Mouse (Mus musculus) kidney, postnatal 36 days (tissue): ENCODE results near the gene Cpox.

Experiments
- DNase-seq, 2 experiments: peaks; one replicate each; pipeline ENCODE4 v3.0.0; 2021 to 2022; ENCODE audit warnings: mixed read lengths in 2 of 2

Cpox gene

DNA sequence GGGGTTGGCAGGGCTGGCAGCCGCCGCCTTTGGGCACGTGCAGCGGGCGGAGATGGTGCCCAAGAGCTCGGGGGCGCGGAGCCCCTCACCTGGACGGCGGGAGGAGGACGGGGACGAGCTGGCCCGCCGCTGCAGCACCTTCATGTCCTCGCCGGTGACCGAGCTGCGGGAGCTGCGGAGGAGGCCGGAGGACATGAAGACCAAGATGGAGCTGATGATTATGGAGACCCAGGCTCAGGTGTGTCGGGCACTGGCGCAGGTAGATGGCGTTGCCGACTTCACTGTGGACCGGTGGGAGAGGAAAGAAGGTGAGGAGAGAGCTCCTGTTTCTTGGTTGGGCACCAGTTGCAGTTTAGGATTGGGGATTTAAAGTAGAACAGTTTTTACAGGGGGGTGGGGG lies 551 bp downstream of the Cpox start:
- DNase-seq, result peak in 1 of 2 experiments; percentile 52

DNA sequence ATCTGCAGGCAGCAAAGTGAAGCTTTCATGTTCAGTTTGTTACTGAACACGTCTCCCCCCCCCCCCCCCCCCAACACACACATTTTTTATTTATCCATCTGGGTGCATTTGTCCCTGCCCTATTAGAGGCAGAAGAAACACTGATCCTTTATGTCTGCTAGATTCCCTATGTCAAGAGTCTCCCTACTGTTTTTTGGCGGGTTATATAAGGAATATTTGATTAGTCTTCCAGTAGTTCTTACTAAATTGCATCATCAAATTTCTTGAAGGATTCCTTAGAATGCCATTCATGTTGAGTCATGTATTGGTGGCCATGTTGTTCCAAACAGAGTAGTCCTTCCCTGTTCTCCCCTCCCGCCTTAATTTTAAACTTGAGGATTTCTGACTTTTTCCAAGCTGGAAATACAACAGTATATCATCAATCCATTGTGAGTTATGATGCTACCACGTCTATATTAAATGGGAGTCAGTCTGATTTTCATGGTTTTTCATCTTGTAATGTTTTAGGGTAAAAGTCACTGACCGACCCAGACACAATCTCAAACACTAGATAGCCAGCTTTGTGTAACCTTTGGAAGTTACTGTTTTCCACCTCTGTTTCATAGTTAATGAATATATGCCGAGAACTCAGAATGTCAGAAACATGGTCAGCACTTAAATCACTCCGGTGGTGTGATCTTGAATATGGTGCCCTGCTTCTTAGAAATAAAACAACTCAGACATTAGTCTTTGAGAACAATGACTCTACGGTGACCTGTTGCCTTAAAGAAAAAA lies 1.3 kb downstream of the Cpox start:
- DNase-seq, result peak in 1 of 2 experiments; percentile 41

DNA sequence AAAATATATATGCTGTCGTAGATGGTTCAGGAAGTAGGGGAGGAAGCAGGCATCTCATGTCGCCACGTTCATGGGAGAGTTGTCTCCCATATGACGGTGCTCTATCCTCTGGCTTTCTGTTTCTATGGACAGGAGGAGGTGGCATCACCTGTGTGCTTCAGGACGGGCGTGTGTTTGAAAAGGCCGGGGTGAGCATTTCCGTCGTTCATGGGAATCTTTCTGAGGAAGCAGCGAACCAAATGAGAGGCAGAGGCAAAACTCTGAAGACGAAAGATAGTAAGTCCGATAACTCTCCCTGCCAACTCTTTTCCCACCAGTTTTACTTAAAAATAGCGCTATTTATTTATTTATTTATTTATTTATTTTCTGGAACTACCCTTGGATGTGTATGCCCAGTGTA lies 2.3 kb downstream of the Cpox start:
- no peak for DNase-seq

DNA sequence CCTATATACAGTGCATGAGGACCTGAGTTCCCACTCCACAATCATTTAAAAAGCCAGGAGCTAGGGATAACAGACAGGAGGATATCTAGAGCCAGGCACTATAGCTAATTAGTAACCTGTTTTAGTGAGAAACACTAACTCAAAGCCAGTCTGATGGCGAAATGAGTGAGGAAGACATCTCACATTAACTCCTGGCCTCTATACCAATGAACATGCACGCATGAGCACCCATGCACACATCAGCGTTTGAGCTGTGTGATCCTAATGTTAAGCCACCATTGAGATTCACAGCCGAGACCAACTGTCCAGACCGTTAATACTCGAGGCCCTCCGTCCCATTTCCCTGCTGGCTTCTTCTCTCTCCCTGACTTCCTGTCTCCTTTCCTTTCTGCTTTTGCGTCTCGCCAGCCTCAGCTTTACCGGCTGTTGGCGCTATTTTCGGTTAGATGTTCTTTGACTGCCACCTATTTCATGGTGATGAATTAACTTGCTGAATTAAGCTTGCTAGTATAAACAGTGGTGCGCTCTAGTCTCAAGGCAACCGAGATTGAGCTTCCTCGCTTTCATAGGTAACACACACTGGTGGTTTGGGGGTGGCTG lies 3.8 kb downstream of the Cpox start:
- DNase-seq, result peak; percentile 53 to 61

DNA sequence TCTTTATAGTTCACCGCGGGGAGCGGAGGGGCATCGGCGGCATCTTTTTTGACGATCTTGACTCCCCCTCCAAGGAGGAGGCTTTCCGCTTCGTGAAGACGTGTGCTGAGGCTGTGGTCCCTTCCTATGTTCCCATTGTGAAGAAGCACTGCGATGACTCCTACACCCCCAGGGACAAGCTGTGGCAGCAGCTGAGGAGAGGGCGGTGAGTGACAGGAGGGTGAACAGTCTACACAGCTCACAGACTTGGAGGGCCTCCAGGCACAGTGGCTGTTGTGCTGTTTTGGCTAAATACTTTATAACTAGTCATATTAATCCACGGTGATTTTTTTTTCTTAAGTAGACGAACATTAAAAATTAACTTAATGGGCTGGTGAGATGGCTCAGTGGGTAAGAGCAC lies 5.2 kb downstream of the Cpox start:
- DNase-seq, result peak; percentile 58 to 76

DNA sequence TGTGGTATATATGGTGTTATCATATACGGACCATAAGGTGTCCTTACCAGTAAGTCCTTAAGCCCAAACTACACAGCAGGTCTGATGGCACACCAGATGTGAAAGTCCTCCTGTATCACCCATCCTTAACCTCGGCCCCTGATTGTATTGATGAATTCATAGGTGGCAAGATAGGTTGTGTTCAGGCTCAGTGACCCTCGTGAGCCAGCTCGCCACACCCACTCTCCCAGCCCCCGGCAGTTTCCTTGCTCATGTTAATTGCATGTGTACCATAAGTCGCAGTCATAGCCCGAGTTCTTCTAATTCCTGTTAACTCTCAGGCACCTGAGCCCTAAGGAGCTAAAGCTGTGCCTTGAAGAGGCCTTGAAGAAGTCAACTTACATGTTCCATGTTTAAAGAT lies 6.1 kb downstream of the Cpox start:
- no peak for DNase-seq

DNA sequence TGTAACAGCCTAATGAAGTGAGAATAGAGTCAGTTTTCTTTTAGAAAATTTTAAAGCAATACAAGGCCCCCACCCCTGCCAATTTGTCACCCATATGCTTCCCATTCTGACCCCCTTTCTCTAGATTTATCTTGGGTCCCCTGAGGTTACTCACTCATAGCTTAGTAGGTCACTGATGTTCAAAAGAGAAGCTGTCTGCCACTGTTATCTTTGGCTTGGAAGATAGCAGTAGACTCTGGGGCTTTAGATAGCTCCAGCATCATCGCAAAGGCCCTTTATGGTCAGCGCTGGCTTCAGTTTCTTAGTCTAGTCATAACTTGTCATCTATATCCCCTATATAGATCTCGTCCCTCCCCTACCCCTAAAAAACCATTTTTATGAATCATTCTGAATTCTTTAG lies 6.5 kb downstream of the Cpox start:
- DNase-seq, result no peak

DNA sequence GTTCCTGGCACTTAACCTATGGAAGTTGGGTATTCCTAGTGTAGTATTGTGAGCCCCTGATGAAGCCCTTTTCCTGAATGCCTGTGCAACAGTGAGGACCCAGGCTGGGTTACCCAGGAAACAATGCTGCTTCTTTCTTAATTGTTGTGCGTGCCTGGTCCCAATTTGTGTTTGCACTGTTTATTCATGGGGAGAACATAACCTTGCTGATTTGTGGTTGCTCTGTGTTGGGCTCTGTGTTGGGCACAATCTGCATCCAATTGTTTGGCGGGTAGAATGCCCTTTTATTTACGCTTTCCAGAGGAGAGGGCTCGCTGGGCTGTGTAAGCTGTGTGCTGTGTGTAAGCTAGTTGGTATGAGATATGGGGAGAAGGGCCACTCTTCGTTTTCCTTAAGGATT lies 7.4 kb downstream of the Cpox start:
- no peak for DNase-seq

DNA sequence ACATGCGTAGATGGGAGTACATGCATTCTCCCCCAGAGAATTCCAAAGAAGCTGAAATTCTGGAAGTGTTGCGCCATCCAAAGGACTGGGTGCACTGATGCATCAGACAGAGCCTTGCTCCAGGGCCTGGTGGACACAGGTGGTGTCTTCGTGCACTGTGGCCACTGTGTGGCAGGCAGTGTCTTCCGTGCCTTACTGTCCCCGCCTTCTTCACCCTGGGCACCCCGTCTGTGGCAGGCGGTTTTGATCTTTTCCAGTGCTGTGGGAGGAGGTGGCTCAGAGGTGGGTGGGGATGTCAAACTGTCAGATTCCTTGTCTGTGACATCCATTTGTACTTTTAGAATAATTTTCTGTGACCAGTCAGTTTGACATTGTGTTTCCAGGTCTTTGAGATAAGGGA lies 8.6 kb downstream of the Cpox start:
- no peak for DNase-seq

DNA sequence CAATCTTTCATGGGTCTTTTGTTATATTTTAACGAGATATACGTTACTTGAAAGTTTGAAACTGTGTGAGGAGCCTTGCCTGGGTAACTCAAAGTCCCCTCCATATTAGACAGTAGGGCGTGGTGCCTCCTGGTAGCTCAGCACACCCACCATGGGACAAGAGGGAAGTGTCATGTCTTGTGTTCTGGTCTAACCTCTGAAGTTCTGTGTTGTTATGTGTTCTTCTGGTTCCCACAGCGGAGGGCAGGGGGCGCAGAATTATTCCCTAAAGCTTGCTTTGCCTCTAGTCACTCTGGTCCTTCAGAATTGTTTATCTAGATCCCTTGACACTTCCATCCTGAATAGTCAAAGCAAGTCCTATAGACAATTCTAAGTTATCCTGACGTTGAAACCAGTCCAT lies 12.0 kb downstream of the Cpox start:
- no peak for DNase-seq

DNA sequence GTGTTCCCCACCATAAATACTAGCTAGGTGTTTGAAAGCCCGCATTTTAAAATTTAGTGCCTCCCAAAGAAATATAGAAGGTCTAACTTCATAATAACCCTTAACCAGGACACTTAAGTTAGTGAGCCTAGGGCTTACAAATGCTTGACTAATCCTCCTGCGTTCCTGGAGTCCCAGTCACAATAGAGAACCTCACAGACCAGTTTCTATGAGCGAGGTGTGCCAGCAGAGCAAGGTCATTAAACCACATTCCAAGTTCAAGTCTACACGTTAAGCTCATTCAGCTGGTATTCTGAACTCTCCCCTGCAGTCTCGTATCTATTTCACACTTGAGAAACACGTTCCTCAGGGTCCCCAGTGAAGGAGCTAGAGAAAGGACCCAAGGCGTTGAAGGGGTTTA lies 12.8 kb downstream of the Cpox start:
- DNase-seq, result no peak

DNA sequence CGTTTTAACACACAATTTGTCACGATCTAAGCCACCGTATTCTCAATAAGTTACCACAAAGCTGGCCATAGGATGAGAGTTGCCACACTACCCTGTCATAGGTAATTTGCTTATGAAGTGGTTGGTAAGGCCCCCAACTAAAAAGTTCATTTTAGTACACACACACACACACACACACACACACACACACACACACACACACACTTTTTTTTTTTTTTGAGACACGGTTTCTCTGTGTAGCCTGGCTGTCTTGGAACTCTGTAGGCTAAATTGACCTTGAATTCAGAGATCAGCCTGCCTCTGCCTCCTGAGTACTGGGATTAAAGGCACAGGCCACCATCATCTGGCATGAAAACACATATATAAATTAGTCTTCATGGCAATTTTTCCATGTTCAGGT lies 13.8 kb downstream of the Cpox start:
- no peak for DNase-seq

DNA sequence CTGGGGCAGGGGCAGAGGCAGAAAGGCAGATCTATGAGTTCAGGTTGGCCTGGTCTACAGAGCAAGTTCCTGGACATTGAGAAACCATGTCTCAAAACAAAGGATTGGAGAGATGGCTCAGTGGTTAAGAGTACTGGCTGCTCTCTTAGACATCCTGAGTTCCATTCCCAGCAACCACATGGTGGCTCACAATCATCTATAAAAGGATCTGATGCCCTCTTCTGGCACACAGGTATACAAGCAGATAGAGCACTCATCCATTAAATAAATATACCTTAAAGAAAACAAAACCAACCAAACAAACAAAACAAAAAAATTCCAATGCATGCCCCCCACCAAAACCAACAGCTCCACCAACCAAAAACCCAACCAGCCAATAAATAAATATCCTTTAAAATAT lies 14.4 kb downstream of the Cpox start:
- DNase-seq, result no peak

DNA sequence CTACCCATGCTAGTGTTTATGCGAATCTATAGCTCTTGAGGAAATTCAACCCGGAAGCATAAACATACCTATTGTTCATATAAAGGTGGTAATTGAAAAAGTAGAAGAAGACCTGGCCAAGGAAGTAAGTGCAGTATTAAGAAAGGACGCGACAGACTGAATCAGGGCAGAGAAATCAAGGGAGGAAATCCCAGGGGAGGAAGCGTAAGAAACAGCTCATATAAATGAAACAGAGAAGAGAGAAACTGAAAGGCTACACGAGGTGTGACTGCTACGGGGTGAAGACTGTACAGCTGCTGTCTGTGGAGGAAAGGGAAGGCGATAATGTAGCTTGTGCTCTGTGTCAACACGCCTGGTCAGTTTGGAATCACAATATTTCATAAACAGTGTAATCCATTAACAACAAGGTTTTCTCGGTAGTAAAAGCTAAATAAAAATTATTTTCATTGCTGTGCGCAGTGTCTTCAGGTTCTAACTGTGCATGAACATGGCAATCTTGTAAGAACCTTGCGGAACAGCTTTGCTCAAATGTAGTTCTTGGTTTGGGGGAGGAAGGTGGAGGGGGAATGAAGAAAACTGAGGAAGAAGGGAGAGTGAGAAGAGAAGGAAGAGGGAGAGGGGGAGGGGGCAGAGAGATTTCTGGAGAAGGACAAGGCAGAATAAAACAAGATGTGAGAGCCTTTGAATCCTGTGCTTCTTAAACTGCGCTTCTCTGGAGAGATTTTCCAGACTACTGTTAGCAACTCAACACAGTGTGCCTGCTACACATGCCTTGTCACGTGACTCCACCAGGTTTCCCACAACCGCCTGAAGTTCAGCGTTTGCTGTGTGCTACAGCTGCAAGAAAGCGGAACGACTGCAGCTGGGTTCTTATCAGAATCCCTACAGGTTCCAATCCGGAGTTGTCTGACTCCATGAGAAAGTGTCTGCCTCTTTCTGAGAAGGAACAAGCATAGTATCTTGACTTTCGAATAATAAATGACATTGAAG lies 15.8 kb downstream of the Cpox start:
- no peak for DNase-seq

DNA sequence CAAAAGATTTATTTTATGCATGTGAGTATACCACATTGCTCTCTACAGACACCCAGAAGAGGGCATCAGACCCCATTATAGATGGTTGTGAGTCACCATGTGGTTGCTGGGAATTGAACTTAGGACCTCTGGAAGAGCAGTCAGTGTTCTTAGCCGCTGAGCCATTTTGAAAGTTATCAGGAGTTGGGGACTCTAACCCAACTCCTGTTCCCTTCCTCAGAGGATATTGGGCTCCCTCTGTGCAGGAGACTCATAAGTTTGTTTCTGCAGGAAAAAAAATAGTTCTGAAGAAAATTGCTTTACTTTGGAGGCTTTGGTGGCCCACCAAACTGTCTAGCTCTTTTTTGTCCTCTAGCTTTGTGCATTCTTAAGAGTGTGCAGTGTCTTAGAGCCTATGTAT lies 18.4 kb downstream of the Cpox start:
- DNase-seq, result no peak

DNA sequence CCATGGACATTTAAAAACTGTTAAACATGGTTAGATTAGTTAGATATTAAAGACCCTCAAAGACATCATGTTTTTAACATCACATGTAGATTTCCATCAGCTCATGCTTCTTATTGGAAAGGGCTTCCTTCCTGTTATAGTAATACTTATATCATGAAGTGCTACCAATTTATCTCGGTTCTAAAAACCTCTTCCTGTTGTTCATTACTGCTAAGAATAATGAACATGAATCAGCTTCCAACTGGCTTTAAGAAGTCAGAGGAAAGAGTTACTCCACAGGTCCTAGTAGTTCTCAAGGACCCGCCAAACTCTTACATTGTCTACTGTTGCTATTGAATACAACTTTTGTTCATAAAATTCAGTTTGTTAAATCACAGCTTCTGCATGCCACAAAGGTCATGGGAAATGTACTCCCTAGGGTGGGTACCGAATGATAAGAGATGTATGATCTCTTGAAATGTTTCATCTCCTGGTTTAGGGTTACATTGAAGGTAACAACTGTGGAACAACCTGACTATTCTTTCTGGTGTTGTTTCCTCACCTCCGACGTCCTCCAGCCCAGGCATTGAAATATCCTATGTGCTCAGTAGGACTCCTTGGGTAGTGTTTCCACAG lies 19.6 kb downstream of the Cpox start:
- no peak for DNase-seq

DNA sequence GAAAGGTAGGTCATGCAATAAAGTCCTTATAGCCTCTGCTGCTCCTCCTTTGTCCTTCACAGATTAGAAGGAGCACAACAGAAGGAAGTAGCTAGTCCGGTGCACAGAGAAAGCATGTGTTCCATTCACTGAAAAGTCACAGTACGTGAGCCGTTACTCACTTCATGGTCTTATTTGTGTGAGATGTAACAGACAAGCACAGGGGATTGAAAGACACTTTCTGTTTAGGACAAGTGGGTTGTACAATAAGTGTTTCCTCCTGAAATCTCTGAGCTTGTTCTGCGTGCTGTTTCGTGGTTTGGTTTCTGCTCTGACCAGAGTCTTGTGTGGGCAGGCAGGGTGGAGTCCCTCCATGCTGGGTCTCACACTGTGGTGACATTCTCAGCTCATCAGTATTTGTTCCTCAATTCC lies 20.2 kb downstream of the Cpox start:
- DNase-seq, result no peak

DNA sequence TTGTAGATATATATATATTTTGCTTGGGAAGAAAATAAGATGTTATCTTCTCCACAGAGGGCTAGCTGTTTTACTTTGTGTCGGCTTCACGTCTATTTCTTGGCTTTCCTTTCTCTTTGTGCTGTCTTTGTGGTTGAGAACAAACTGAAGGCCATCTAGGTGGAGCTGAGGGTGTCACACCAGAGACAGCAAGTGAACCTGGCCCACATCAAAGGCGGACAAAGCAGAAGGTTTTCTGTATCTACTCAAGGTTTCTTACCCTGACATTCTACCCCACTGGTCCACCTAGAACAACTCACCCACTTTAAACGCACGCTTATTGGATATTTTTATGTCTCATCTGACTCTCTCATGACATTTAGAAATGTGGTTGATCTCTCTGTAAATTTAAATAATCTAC lies 24.0 kb downstream of the Cpox start:
- no peak for DNase-seq

DNA sequence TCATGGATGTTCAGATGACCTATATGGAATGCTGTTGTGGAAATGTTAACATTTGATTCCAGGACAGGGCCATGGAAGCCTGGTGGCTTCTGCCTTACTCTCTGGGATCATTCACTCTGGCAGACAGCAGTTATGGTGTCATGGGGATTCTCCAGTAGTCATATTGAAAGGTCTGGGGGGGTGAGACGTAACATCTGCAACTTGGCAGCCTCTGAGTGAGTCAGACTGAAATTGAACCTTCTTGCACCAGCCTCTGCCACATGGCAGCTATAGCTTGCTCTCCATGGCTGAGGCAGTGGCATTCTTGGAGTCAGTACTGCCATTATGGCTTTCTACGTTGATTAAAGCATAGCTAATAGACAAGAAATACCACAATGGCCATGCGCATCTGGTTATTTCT lies 26.7 kb downstream of the Cpox start:
- no peak for DNase-seq

DNA sequence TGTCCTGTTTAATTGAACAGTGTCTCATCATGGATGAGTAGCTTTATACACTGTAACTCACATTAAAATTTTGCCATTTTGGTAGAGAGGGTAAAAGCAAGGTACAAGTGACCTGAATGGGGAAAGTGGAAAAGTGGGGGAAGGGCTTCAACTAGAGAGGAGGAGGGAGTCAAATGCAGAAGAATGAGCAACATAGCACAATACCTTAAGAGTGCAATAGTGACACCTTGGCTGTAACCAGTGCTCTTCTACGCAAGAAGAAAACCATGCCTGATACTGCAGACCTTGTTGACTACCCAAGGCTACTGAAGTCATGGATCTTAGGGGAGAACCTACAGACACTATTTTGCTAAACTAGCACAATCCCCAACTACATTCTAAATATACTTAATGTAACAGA lies 27.2 kb downstream of the Cpox start:
- no peak for DNase-seq

DNA sequence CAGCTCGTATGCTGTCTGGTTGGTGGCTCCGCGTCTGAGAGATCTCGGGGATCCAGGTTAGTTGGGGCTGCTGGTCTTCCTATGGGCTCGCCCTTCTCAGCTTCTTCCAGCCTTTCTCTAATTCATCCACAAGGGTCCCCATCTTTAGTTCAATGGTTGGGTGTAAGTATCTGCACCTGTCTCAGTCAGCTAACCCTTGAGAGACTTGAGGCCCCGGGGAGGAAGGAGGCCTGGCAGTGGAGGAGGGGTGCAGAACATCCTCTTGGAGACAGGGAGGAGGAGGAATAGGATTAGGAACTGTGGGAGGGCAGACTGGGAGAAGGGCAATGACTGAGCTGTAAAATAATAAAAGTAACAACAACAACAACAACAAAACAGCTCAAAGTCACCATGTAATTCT lies 30.1 kb downstream of the Cpox start:
- no peak for DNase-seq

DNA sequence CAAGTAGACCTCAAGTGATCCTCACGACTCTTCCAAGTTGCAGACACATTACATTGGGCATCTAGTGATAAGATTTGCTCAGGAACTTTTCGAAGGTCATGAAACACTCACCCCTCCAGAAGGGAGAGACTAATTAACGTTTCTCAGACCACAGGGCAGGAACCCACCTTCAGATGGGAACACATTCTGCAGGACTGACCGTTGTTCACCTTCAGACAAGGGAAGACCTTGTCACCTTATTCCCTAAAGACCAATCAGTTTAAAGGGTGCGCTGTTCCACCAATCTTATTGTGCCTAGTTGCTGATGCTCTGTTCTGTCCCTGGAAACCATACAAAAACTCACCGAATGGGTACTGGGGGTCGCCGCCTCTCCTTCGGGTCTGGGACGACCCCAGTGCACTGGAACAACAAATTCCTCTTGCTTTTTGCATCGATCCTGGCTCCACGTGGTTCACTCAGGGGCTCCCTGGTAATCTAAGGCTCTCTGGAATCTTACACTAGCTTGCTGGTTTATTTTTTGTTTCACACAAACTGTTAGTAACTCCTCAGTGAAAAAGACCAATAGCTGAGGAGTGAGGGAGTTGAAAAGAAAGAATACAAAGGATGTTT lies 30.8 kb downstream of the Cpox start:
- no peak for DNase-seq

DNA sequence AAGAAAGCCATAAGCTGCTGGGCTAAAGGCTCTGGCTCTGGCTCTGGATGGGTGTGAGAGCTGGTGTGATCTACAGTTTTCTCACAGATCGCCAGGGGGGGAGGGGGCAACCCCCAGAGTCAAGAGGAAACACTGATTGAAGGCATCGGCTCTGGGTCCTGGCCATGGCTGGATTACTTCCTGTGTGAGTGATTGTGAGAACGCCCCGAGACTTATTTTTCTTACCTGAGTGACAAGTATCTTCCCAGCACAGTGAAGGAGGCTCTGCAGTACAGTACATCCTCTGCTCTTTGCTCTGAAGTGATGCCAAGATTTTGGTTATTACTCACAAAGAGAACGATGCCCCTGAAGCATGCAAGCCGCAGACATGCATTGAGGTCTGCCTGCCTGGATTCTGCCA lies 31.7 kb downstream of the Cpox start:
- no peak for DNase-seq
